Mouse (Mus musculus): Measurements from ENCODE around the gene 1700031F05Rik.
"Not testable (repeated sequence)": the region's sequence is repeated elsewhere in the genome, so short reads cannot be mapped to it uniquely, and the experiment has no call there.

Gene 1700031F05Rik

DNA sequence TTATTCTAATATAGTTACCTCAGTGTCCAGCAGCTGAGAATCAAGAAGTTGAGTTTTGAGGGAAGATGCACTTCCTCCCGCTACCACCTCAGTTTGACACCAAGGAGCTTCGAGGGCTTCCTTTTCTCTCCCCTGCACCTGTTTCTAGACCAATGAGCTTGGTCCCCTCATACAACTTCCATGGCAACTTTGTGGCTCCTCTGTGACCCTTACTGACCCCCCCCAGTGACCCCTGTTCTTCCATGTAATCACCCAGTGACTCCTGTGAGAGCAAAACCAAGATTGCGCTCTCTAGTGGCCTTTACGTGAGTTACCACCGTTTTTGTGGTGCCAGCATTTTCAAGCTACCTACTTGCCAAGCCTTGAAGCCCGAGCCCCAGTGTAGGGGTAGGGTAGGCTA lies at the start of gene 1700031F05Rik:
TSS of gene 1700031F05Rik (minus strand) at position 101 of the 400 bp plus-strand sequence.
- DNase-seq: no peak

DNA sequence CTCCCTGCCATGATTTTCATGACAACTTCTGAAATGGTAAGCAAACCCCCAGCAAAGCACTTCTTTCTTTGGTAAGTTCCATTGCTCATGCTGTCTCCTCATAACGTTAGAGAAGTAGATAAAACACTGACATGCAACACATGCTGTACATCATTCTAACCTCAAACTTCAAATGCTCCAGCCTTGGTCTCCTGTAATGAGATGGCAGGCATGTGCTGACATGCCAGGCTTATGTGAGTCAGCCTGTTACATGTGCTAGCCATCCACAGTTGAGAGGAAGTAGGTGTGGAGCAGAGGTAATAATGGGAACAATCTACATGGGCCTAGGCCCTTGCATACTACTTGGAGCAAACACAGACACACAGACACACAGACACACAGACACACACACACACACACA lies 47.1 kb upstream of the 1700031F05Rik start:
- DNase-seq: not testable (repeated sequence)

- DNase-seq: not testable (repeated sequence)
Measured at GRCm38 (mm10) chrX:102908587-102908986, 40.8 kb upstream of the 1700031F05Rik start, which contains the start of the genes Dmrtc1a and 1700011M02Rik. Dmrtc1a (minus strand) TSS chrX:102908687. 1700011M02Rik (plus strand) TSS chrX:102908905.

- not testable (repeated sequence) for DNase-seq
Measured at GRCm38 (mm10) chrX:102854516-102854915, 13.3 kb downstream of the 1700031F05Rik start, which contains the start of gene Dmrtc1c2. Dmrtc1c2 (minus strand) TSS chrX:102854616.

GRCm38 (mm10) chrX:102812311-102812710 lies 55.5 kb downstream of the 1700031F05Rik start:
- DNase-seq: no peak

Measured in layer of hippocampus, adult 9-11 months (tissue).